Mouse (Mus musculus): Measurements from ENCODE around the gene Mdm4. TPM values are rescaled to one million over a fixed set of nuclear protein-coding genes. Genes with fewer than 3 reads are reported as not detected.

The Mdm4 gene
- polyA plus RNA-seq, 1 experiment, result 64.9 TPM

Other genes with a start within 250 kb of the Mdm4 start
- 5.2 and 8.2 TPM in 2 replicates for gene Lrrn2, start 150.3 kb downstream of the Mdm4 start, polyA plus RNA-seq (2012; rRNA removed)
- gene Pik3c2b, start 15.1 kb upstream of the Mdm4 start, polyA plus RNA-seq (2012; rRNA removed), result 9.0 and 9.6 TPM in 2 replicates
- 24.7 and 27.6 TPM in 2 replicates for gene Ppp1r15b, start 100.6 kb upstream of the Mdm4 start, polyA plus RNA-seq (2012; rRNA removed)
- gene Plekha6, start 133.6 kb upstream of the Mdm4 start, polyA plus RNA-seq (2012; rRNA removed), result 38.5 and 46.7 TPM in 2 replicates